Mouse (Mus musculus) monocyte, adult 2 months (primary cell): ENCODE results near the gene Mrtfb.
"Not testable (repeated sequence)": the region's sequence is repeated elsewhere in the genome, so short reads cannot be mapped to it uniquely, and the experiment has no call there.

Source experiments
- DNase-seq, 2 experiments: peaks; one replicate each; pipeline ENCODE4 v3.0.0; 2022; ENCODE audit warnings: low spot score in 2 of 2, low read depth in 1 of 2

Mrtfb gene

GRCm38 (mm10) chr16:13269426-13269825 lies 13.1 kb downstream of the Mrtfb start:
- DNase-seq: no peak

- DNase-seq: no peak
Observed at GRCm38 (mm10) chr16:13276258-13276657, 20.0 kb downstream of the Mrtfb start.

- DNase-seq: no peak
Observed at GRCm38 (mm10) chr16:13276709-13277399, 20.6 kb downstream of the Mrtfb start.

- not testable (repeated sequence) for DNase-seq
Observed at GRCm38 (mm10) chr16:13286425-13286824, 30.1 kb downstream of the Mrtfb start.

- DNase-seq: no peak
Observed at GRCm38 (mm10) chr16:13297860-13298259, 41.6 kb downstream of the Mrtfb start.

- no peak for DNase-seq
Observed at GRCm38 (mm10) chr16:13298991-13299390, 42.7 kb downstream of the Mrtfb start.

- no peak for DNase-seq
Observed at GRCm38 (mm10) chr16:13306065-13306695, 49.9 kb downstream of the Mrtfb start.

GRCm38 (mm10) chr16:13310096-13310683 lies 53.9 kb downstream of the Mrtfb start:
- no peak for DNase-seq

GRCm38 (mm10) chr16:13311374-13311773 lies 55.1 kb downstream of the Mrtfb start:
- DNase-seq: no peak

GRCm38 (mm10) chr16:13313096-13313719 lies 56.9 kb downstream of the Mrtfb start:
- DNase-seq: no peak

- no peak for DNase-seq
Observed at GRCm38 (mm10) chr16:13323751-13324150, 67.5 kb downstream of the Mrtfb start.

GRCm38 (mm10) chr16:13326622-13327021 lies 70.3 kb downstream of the Mrtfb start:
- no peak for DNase-seq

- no peak for DNase-seq
Observed at GRCm38 (mm10) chr16:13328646-13329045, 72.4 kb downstream of the Mrtfb start.

GRCm38 (mm10) chr16:13329640-13330039 lies 73.4 kb downstream of the Mrtfb start:
- DNase-seq: no peak

GRCm38 (mm10) chr16:13330221-13330659 lies 74.0 kb downstream of the Mrtfb start:
- no peak for DNase-seq

- no peak for DNase-seq
Observed at GRCm38 (mm10) chr16:13331898-13332297, 75.6 kb downstream of the Mrtfb start.

- no peak for DNase-seq
Observed at GRCm38 (mm10) chr16:13332536-13332935, 76.3 kb downstream of the Mrtfb start.

- DNase-seq: no peak
Observed at GRCm38 (mm10) chr16:13333781-13334341, 77.6 kb downstream of the Mrtfb start.

- DNase-seq: no peak
Observed at GRCm38 (mm10) chr16:13336503-13337230, 80.4 kb downstream of the Mrtfb start.

- DNase-seq: no peak
Observed at GRCm38 (mm10) chr16:13338094-13338493, 81.8 kb downstream of the Mrtfb start.

- no peak for DNase-seq
Observed at GRCm38 (mm10) chr16:13339433-13339832, 83.2 kb downstream of the Mrtfb start.
